Mouse (Mus musculus): ENCODE data around the gene Tmem14c.

Tmem14c gene

GRCm38 (mm10) chr13:41006244-41006643 lies 9.8 kb upstream of the Tmem14c start:
- intact Hi-C loops (cut with DNase I), result no loop called here

GRCm38 (mm10) chr13:41008271-41008670 lies 7.8 kb upstream of the Tmem14c start:
- intact Hi-C loops (cut with DNase I), result no loop called here

- intact Hi-C loops (cut with DNase I), result no loop called here
Measured at GRCm38 (mm10) chr13:41008946-41009345, 7.1 kb upstream of the Tmem14c start.

GRCm38 (mm10) chr13:41016797-41017405 lies 809 bp downstream of the Tmem14c start:
- intact Hi-C loops (cut with DNase I), result loop anchor here (10.0 kb wide), 1 partner anchor 228 kb away; the partner anchor contains the start of gene Smim13

GRCm38 (mm10) chr13:41017832-41018231 lies 1.7 kb downstream of the Tmem14c start:
- intact Hi-C loops (cut with DNase I), result loop anchor here (10.0 kb wide), 1 partner anchor 227 kb away; the partner anchor contains the start of gene Smim13

- intact Hi-C loops (cut with DNase I), result loop anchor here (10.0 kb wide), 1 partner anchor 227 kb away; the partner anchor contains the start of gene Smim13
Measured at GRCm38 (mm10) chr13:41018236-41018635, 2.1 kb downstream of the Tmem14c start.

- intact Hi-C loops (cut with DNase I), result loop anchor here (10.0 kb wide), 1 partner anchor 226 kb away; the partner anchor contains the start of gene Smim13
Measured at GRCm38 (mm10) chr13:41018756-41019591, 2.9 kb downstream of the Tmem14c start.

- intact Hi-C loops (cut with DNase I), result no loop called here
Measured at GRCm38 (mm10) chr13:41020494-41020893, 4.4 kb downstream of the Tmem14c start.

GRCm38 (mm10) chr13:41021607-41022006 lies 5.5 kb downstream of the Tmem14c start:
- intact Hi-C loops (cut with DNase I), result no loop called here

GRCm38 (mm10) chr13:41022099-41022498 lies 6.0 kb downstream of the Tmem14c start:
- intact Hi-C loops (cut with DNase I), result no loop called here

GRCm38 (mm10) chr13:41030098-41030497 lies 14.0 kb downstream of the Tmem14c start:
- intact Hi-C loops (cut with DNase I), result no loop called here

GRCm38 (mm10) chr13:41042511-41042910 lies 26.4 kb downstream of the Tmem14c start:
- intact Hi-C loops (cut with DNase I), result no loop called here

GRCm38 (mm10) chr13:41045901-41046300 lies 29.8 kb downstream of the Tmem14c start:
- intact Hi-C loops (cut with DNase I), result no loop called here

- intact Hi-C loops (cut with DNase I), result no loop called here
Measured at GRCm38 (mm10) chr13:41047280-41047679, 31.2 kb downstream of the Tmem14c start.

GRCm38 (mm10) chr13:41051965-41052364 lies 35.9 kb downstream of the Tmem14c start:
- intact Hi-C loops (cut with DNase I), result loop anchor here (10.0 kb wide), 1 partner anchor 1017 kb away; no protein-coding TSS in a partner anchor

GRCm38 (mm10) chr13:41067618-41068017 lies 51.5 kb downstream of the Tmem14c start:
- intact Hi-C loops (cut with DNase I), result no loop called here

- intact Hi-C loops (cut with DNase I), result no loop called here
Measured at GRCm38 (mm10) chr13:41071617-41072016, 55.5 kb downstream of the Tmem14c start.
